Mouse (Mus musculus) ES-E14 (cell line): ENCODE measurements at regions not wholly inside any gene's neighbourhood (a gene's known extent, or its start where the extent isn't known, plus 50 kb on each side); places are given as distances from the start of the nearest gene placed in this dataset.
A peak's percentile ranks its signal among the peaks of the same experiment; 100 is the strongest.

Experiments used
- DNase-seq: peaks from one replicate; pipeline ENCODE4 v3.0.0-alpha.2; 2013; ENCODE audit warnings: low read depth, low spot score
- H3K27ac ChIP-seq: 2 replicates; pipeline ENCODE4 v1.5.1; 2012; ENCODE audit warnings: low read depth, mild to moderate bottlenecking, low read length, moderate library complexity, mixed read lengths; ENCODE audit not compliant: poor library complexity, insufficient read depth, severe bottlenecking
- H3K36me3 ChIP-seq: 2 replicates; pipeline ENCODE4 v1.6.1; 2012; ENCODE audit warnings: mild to moderate bottlenecking, low read length, moderate library complexity, mixed read lengths; ENCODE audit not compliant: control insufficient read depth, poor library complexity, insufficient read depth, severe bottlenecking
- H3K4me1 ChIP-seq, 2 experiments: fragments of 150-350 bp in 1 of 2; sonication (generic) in 1 of 2; 2 replicates each; pipeline ENCODE4 v1.6.1; 2012; ENCODE audit warnings: low read length in 2 of 2, mild to moderate bottlenecking in 1 of 2, mixed read lengths in 1 of 2; ENCODE audit not compliant: control insufficient read depth in 2 of 2, insufficient read depth in 2 of 2, poor library complexity in 1 of 2
- H3K4me3 ChIP-seq, 2 experiments: fragments of 150-350 bp in 1 of 2; sonication (generic) in 1 of 2; 2 replicates each; pipeline ENCODE4 v1.5.1; 2012; ENCODE audit warnings: low read length in 2 of 2, low read depth in 1 of 2, mild to moderate bottlenecking in 1 of 2, mixed read lengths in 1 of 2; ENCODE audit not compliant: insufficient read depth in 1 of 2, poor library complexity in 1 of 2, severe bottlenecking in 1 of 2
- H3K9ac ChIP-seq: 2 replicates; pipeline ENCODE4 v1.6.1; 2012; ENCODE audit warnings: low read depth, mild to moderate bottlenecking, low read length, mixed read lengths; ENCODE audit not compliant: poor library complexity, insufficient read depth, severe bottlenecking
- H3K9me3 ChIP-seq: fragments of 150-350 bp; sonication (generic); 2 replicates; pipeline ENCODE4 v1.6.1; 2012; ENCODE audit warnings: low read depth, mild to moderate bottlenecking, low read length; ENCODE audit not compliant: control insufficient read depth, insufficient read depth
- CHD2 ChIP-seq: IDR thresholded peaks from 2 replicates; pipeline ENCODE4 v1.6.1; 2014; ENCODE audit warnings: mild to moderate bottlenecking, low read depth, low read length, inconsistent platforms
- HCFC1 ChIP-seq: IDR thresholded peaks from 2 replicates; pipeline ENCODE4 v1.6.1; 2012; ENCODE audit warnings: low read length, inconsistent platforms, borderline replicate concordance; ENCODE audit not compliant: insufficient read depth
- MAFK ChIP-seq: IDR thresholded peaks from 2 replicates; pipeline ENCODE4 v1.6.1; 2014; ENCODE audit warnings: mild to moderate bottlenecking, low read depth, low read length, inconsistent platforms; ENCODE audit not compliant: insufficient read depth
- ZC3H11A ChIP-seq: IDR thresholded peaks from 2 replicates; pipeline ENCODE4 v1.6.1; 2012; ENCODE audit warnings: low read depth, mild to moderate bottlenecking, inconsistent platforms, low read length, borderline replicate concordance
- ZNF384 ChIP-seq: IDR thresholded peaks from 2 replicates; pipeline ENCODE4 v1.6.1; 2012; ENCODE audit warnings: low read depth, low read length, inconsistent platforms
- in situ Hi-C, 2 experiments: fragments of 600-800 bp; cut with MboI; formaldehyde crosslinking; loops; one replicate each; pipeline ENCODE4 v1.15.1; 2025; ENCODE audit warnings: low sequenced_read_pairs in 2 of 2, inconsistent platforms in 1 of 2; ENCODE audit not compliant: unreplicated experiment in 2 of 2

- Histone ChIP-seq H3K27ac (no peak overlapping the region), H3K36me3 (no peaks in the 10 kb centered on the region), H3K4me3 (no peak overlapping the region), H3K9me3 (no peaks in the 10 kb centered on the region; the same call in 1 of the 2 replicates), H3K9ac (no peak overlapping the region), H3K4me1 (no peaks in the 10 kb centered on the region)
- in situ Hi-C loops: no loop called here
- no peak for DNase-seq
- TF ChIP-seq CHD2 (no peak), ZC3H11A (no peak), HCFC1 (no peak), ZNF384 (no peak), MAFK (no peak)
Measured at GRCm38 (mm10) chr11:23185211-23185610, 70.6 kb upstream of the Xpo1 start.

DNA sequence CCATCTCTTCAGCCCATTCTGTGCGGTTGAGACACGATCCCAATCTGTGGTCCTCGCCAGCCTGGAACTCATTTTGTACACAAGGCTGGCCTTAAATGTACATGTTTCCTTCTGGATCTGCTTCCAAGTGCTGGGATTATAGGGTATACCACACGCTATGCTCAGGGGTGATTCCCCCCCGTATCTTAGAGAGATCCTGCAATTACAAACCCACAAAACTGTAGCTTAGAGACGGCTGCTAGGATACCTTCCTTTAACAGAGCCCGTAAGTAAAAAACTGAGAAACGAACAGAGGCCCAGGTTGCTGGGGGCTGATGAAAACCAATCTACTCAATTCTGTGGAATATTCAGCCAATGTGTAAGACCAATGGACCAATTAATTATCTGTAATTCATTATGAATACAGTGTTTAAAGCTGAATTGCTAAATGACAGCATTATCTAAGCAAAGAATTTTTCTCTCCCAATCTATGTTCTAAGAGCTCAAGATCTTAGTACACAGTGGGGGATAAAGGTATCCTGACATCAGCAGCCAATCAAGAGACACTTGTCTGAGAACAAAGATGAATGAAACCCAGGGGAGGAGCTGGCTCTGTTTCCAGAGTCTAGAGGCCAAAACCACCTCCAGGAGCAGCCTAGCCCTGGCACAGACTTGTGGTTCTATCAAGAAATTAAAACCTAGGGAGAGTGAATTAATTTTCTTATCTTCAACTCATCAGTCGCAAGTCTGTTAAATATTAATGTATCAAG lies 54.0 kb upstream of the Xpo1 start:
- H3K27ac ChIP-seq: no peak overlapping the region
- H3K36me3 ChIP-seq: no peaks in the 10 kb centered on the region
- in situ Hi-C loops: no loop called here
- no peak overlapping the region for H3K4me3 ChIP-seq
- TF ChIP-seq CHD2: no peak
- H3K9ac ChIP-seq: no peak overlapping the region
- H3K9me3 ChIP-seq: no peaks in the 10 kb centered on the region
- no peak for DNase-seq
- H3K4me1 ChIP-seq: 0 out of 4 replicates have a peak, but pooled peaks cover 0 to 2% of the 10 kb centered on the region in 2 experiments

- DNase-seq: no peak
- Histone ChIP-seq H3K4me1 (0 out of 4 replicates have a peak, but pooled peaks cover 0 to 2% of the 10 kb centered on the region in 2 experiments), H3K4me3 (peak overlapping the region; percentile 33 to 37), H3K36me3 (no peaks in the 10 kb centered on the region), H3K9me3 (no peaks in the 10 kb centered on the region), H3K9ac (0 out of 2 replicates have a peak overlapping the region, but pooled peaks have one; percentile 36), H3K27ac (no peak overlapping the region)
- in situ Hi-C loops: no loop called here
- no peak for TF ChIP-seq ZC3H11A
Measured at GRCm38 (mm10) chr11:23203566-23203965, 52.3 kb upstream of the Xpo1 start.

- in situ Hi-C loops: no loop called here
- no peaks in the 10 kb centered on the region for H3K9me3 ChIP-seq
- H3K9ac ChIP-seq: 0 out of 2 replicates have a peak overlapping the region, but pooled peaks have one; percentile 36
- TF ChIP-seq MAFK (no peak), ZC3H11A (no peak), HCFC1 (no peak), CHD2 (no peak), ZNF384 (no peak)
- peak overlapping the region; percentile 33 to 37 for H3K4me3 ChIP-seq
- H3K27ac ChIP-seq: no peak overlapping the region
- DNase-seq: no peak
- H3K36me3 ChIP-seq: no peaks in the 10 kb centered on the region
- 0 out of 4 replicates have a peak, but pooled peaks cover 0 to 2% of the 10 kb centered on the region in 2 experiments for H3K4me1 ChIP-seq
Measured at GRCm38 (mm10) chr11:23204041-23204440, 51.8 kb upstream of the Xpo1 start.
